Comparison of ENCODE assay signal across 9 mouse cellular contexts in the genomic region with DNA sequence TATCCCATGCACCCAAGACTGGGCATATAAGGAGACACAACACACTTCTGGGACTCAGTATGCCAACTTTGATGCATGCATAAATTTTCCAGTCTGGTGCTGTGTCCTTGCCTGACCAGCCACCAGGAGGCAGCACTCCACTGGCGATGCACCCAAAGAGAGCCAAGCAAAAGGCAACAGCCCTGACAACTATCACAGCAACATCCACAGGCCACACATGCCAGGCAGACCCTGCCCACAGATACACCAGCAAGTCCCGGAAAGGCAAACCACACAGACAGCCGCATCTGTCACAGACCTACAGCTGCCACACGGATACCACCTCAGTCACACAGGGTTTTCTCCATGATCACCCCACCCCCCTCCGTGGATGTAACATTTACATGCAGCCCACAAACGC. TPM values are rescaled to one million over a fixed set of nuclear protein-coding genes. Genes with fewer than 3 reads are reported as not detected.
A peak's percentile ranks its signal among the peaks of the same experiment; 100 is the strongest.
DNase-seq lines count a peak whose midpoint lies in the region; ATAC-seq and TF ChIP-seq lines count a peak whose summit lies in the region.
"Had no signal": no experiment of that assay in that cellular context is flagged by ENCODE, and none has a peak within 500 bp of the region (broad histone marks: within the 10 kb centered on the region; RNA-seq: fewer than 3 reads in every experiment).

No protein-coding gene starts in this region.

- WGBS in heart, postnatal 0 days, result 63% methylated on average over 6 of the region's 6 CpGs

- TF ChIP-seq CTCF in heart, postnatal 0 days (IDR thresholded peaks at IDR 0.05; ENCODE audit: low read depth), result peak; percentile 97

- TF ChIP-seq EP300 in heart, postnatal 0 days (IDR thresholded peaks at IDR 0.05; ENCODE audit: low read depth), result no peak

- peak; percentile 28; the same call in 1 of the 2 replicates for ATAC-seq in heart, postnatal 0 days (ENCODE audit: insufficient read depth, low read depth)

- no peaks in the 10 kb centered on the region for H3K9me3 ChIP-seq in heart, postnatal 0 days (replicated peaks; ENCODE audit: control insufficient read depth, low read length)

- DNase-seq in CD4-positive, CD25-positive, alpha-beta regulatory T cell, adult 2 months (ENCODE audit: low read depth, low spot score), result peak; percentile 70
- peak; percentile 76 to 81 for DNase-seq in adrenal gland, adult 18-20 months (ENCODE audit: low spot score in 2 of 2)
- peak; percentile 70 for DNase-seq in embryo, embryonic 11 days
- DNase-seq in heart, postnatal 0 days (ENCODE audit: low spot score), result no peak
- peak; percentile 59 for DNase-seq in layer of hippocampus, adult 9-10 months (ENCODE audit: low spot score)
- peak; percentile 75 to 83 for DNase-seq in lung, postnatal 4 days
- DNase-seq in right cerebral cortex, adult 2 months (ENCODE audit: low spot score in 2 of 2), result peak; percentile 80 to 84
- peak; percentile 68 for DNase-seq in urinary bladder, adult 2 months (ENCODE audit: low spot score)

- no peak overlapping the region for H3K4me2 ChIP-seq in heart, postnatal 0 days (ENCODE audit: low read depth, low read length)

- no peak overlapping the region for H3K4me3 ChIP-seq in heart, postnatal 0 days (ENCODE audit: low read depth, low read length)

- no peak overlapping the region for H3K9ac ChIP-seq in heart, postnatal 0 days (replicated peaks; ENCODE audit: low read depth, low read length)

- no peaks in the 10 kb centered on the region for H3K27me3 ChIP-seq in heart, postnatal 0 days (ENCODE audit: control insufficient read depth, insufficient read depth, low read length)

- peaks cover 9% of the 10 kb centered on the region for H3K4me1 ChIP-seq in heart, postnatal 0 days (ENCODE audit: control insufficient read depth, insufficient read depth)

- H3K27ac ChIP-seq in heart, postnatal 0 days (ENCODE audit: low read depth), result no peak overlapping the region

- H3K36me3 ChIP-seq in heart, postnatal 0 days (replicated peaks; ENCODE audit: control insufficient read depth, insufficient read depth, low read length), result peaks cover 40% of the 10 kb centered on the region

RNA-seq across cellular contexts. Expression of gene Pald1, which starts 41.8 kb away (rescaled TPM):
- 10 to 100 TPM; 17.3 to 31.1 TPM for total RNA-seq in adrenal gland, adult 18-20 months (2021)
- 27.7 and 66.8 TPM in 2 replicates for total RNA-seq in heart, postnatal 0 days (2014; rRNA removed; ENCODE audit: low replicate concordance)
- polyA plus RNA-seq in heart, postnatal 0 days (2015; fragmentation: Nextera tagmentation; extraction: Ambion mirVana), result 13.8 and 17.9 TPM in 2 replicates
- 14.0 and 14.3 TPM in 2 replicates for polyA plus RNA-seq in urinary bladder, adult 2 months (2012; rRNA removed)

RNA-seq across cellular contexts. Expression of gene Prf1, which starts 43.9 kb away (rescaled TPM):
- under 1 TPM; 0.30 to 0.67 TPM for total RNA-seq in adrenal gland, adult 18-20 months (2021)
- not detected in 2 replicates for total RNA-seq in heart, postnatal 0 days (2014; rRNA removed; ENCODE audit: low replicate concordance)
- 0.04 TPM in 1 of 2 replicates, not detected in the other for polyA plus RNA-seq in heart, postnatal 0 days (2015; fragmentation: Nextera tagmentation; extraction: Ambion mirVana)
- polyA plus RNA-seq in urinary bladder, adult 2 months (2012; rRNA removed), result 0.74 and 0.94 TPM in 2 replicates
- polyA plus RNA-seq: stomach, embryonic 16.5 days had no signal
